Mouse (Mus musculus) kidney, postnatal 25 days (tissue): ENCODE data around the gene Hist1h4k.
A peak's percentile ranks its signal among the peaks of the same experiment; 100 is the strongest.
"Not testable (repeated sequence)": the region's sequence is repeated elsewhere in the genome, so short reads cannot be mapped to it uniquely, and the experiment has no call there.

Source experiments
- DNase-seq, 2 experiments: peaks; one replicate each; pipeline ENCODE4 v3.0.0; 2021; ENCODE audit warnings: mixed read lengths in 2 of 2

The Hist1h4k gene

DNA sequence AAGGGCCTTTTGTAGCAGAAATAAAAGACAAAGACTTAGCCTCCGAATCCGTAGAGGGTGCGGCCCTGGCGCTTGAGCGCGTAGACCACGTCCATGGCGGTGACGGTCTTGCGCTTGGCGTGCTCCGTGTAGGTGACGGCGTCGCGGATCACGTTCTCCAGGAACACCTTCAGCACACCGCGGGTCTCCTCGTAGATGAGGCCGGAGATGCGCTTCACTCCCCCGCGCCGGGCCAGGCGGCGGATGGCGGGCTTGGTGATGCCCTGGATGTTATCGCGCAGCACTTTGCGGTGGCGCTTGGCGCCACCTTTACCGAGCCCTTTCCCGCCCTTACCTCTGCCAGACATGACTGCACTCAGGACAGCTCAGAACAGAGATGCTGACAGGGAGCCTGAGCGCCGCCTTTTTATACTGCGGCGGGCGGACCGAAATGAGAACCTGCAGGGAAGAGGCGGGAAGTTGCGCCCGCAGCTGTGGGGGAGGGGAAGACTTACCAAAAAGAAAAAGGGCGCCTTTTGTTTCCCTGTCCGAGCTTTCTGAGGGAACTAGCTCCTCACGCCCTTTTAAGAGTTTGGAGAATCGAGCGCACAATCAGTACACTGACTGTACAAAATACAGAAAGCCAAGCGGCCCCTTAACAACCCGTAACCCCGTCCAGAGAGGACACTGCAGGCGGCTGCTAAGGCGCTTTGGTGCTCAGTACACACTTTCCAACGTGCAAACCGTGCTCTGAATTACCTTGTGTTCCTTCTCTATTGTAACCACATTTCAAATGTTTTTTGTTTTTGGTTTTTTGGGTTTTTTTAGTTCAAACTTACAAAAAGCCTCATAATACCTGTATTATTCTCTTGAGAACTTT is at the start of gene Hist1h4k:
TSS of gene Hist1h4k (minus strand) at position 347 of the 859 bp plus-strand sequence.
- DNase-seq, result peak; percentile 83 to 91

DNA sequence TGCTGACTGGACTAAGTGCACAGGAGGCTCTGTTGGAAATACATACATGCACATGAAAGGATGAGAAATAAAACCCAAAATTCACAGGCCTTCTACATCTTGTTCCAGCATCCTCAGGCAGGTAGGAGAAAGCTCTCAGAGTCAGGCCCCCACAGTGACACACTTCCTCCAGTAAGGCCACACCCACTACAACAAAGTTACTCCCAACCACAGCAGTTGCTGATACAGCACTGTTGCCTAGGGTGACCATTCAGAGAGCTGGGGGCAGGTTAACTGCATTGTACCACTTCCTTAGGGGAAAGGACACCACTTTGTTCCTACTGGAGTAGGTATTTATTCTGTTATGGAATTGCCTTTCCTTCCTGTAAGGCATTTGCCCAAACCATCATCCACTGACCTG is 46.9 kb upstream of the Hist1h4k start:
- DNase-seq, result not testable (repeated sequence)

GRCm38 (mm10) chr13:21795584-21795983 is 45.3 kb upstream of the Hist1h4k start:
- no peak for DNase-seq

DNA sequence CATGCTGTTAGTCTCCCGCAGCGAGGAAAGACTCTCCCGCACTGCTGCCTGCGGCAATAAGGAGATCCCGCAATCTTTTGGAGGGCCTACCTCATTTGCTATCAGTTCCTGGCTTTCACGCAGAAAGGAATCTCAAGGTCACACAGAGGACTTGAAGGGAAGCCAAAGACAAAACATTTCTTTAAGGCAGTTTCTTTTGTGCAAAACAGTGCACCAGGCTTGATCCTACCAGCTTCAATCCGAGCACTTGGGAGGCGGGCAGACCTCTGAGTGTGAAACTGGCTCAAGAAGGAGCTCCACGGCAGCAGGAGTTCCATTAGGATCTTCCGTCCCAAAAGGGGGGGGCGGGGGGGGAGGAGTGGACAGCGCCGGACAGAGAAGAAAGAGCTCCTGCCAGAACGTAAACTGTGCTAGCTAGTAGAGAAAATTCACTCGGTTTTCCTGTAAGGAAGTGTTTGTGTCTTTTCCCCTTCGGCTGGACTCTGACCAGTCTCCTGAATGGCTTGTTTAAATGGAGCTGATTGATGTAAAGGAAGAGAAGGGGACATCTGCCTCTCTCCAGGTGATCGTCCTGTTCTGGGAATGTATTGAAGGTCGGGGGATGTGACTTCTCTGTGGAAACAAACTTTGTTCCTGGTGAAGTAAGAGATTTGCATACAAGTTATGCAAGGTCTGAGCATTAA is 40.4 kb upstream of the Hist1h4k start:
- no peak for DNase-seq

- no peak for DNase-seq
Measured at GRCm38 (mm10) chr13:21789925-21790324, 39.6 kb upstream of the Hist1h4k start.

DNA sequence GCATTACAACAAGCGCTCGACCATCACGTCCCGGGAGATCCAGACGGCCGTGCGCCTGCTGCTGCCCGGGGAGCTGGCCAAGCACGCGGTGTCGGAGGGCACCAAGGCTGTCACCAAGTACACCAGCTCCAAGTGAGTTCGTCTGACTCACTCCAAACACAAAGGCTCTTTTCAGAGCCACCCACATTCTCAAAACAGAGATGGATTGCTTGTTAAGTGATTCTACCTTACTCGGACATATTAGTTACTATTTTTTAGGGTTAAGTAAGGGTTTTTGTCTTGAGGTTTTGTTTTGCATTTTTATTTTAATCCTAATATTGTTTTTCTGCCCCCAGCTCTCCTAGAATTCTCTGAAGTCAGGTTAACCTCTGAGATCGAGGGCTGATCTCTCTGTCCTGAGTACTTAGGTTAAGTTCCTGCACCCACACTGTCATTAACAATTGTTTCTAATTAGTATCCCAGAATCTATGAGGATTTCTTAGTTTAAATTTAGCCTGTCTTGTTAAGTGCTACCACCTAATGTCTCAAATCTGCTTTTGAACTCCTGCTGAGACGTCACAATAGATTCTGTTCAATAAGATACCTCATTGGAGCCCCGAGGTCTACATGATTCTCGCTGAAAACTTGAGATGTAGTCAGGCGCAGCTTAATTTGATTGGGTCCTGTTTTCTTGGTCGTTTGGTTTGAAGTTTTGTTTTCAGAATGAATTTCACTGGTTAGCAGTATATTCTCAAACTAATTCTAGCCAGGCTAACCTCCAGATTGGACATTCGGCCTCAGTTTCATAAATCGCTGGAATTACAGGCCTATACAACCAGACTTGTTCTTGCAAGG is 37.7 kb upstream of the Hist1h4k start:
- DNase-seq, result no peak

GRCm38 (mm10) chr13:21786899-21787629 is 36.8 kb upstream of the Hist1h4k start, which contains the start of the genes Hist1h2an and Hist1h2bp:
TSS of gene Hist1h2an (minus strand) at chr13:21787218.
TSS of gene Hist1h2bp (plus strand) at chr13:21787461.
- DNase-seq, result peak; percentile 88 to 90

DNA sequence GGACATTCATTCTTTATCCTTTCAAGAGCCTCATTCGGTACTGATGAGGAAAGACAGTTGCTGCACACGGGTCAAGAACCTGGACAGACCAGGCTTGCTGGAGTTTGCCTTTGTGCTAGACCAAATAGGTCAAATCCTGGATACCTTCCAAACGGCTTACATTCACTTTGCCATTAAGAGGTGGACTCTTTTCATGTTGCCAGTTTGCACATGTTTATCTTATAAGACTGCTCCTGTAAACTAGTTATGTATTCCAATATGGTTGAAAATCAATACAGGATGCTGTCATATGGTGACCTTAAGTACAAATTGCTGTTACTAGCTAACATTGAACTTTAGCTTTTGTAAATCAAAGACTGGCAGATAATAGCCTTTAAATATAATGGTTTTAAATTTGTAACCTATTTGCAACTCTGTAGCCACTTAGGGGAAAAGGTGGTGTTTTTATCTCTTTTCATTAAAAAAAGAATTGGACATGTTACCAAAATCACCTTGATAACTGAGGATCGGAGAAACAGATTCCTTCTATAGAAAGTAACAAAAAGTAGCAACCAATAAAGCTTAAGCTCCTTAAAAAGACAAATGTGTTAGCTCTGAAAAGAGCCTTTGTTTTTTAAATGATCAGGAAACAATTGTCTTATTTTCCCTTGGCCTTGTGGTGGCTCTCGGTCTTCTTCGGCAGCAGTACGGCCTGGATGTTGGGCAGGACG is 36.0 kb upstream of the Hist1h4k start:
- no peak for DNase-seq

DNA sequence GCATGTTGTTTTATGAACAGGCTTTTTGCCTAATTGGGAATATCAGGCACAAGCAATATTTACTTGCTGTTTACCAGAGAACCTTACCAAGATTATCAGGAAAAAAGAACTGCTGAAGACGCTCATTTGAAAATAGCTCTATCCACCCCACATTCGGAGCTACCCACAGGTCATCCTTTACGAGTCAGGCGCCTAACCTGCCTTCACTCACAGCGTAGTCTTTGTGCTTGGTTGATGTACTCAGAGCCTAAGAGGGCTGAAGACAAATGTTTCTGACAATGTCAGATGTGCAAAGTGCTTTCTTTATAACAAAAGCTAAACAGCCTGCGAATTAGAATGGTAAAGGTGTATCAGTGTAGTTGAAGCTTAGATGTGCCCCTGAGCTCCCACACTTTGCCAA is 34.0 kb upstream of the Hist1h4k start:
- DNase-seq, result no peak

- DNase-seq, result peak in 1 of 2 experiments; percentile 13
Measured at GRCm38 (mm10) chr13:21783734-21784161, 33.4 kb upstream of the Hist1h4k start.

DNA sequence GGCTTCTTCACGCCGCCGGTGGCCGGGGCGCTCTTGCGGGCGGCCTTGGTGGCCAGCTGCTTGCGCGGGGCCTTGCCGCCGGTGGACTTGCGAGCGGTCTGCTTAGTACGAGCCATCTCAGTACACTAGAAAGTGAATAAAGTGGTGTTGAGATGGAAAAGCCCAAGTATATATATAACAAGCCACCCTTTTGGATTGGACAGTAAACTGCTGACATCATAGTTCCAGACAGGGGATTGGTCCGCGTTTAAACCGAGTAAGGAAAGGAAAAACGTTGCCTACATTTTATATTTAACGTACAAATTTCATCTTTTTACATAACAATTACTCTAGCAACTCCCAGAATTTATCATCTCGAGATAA is 32.9 kb upstream of the Hist1h4k start, which contains the start of gene Hist1h3i:
TSS of gene Hist1h3i (minus strand) at position 116 of the 363 bp plus-strand sequence.
- peak; percentile 52 to 65 for DNase-seq

DNA sequence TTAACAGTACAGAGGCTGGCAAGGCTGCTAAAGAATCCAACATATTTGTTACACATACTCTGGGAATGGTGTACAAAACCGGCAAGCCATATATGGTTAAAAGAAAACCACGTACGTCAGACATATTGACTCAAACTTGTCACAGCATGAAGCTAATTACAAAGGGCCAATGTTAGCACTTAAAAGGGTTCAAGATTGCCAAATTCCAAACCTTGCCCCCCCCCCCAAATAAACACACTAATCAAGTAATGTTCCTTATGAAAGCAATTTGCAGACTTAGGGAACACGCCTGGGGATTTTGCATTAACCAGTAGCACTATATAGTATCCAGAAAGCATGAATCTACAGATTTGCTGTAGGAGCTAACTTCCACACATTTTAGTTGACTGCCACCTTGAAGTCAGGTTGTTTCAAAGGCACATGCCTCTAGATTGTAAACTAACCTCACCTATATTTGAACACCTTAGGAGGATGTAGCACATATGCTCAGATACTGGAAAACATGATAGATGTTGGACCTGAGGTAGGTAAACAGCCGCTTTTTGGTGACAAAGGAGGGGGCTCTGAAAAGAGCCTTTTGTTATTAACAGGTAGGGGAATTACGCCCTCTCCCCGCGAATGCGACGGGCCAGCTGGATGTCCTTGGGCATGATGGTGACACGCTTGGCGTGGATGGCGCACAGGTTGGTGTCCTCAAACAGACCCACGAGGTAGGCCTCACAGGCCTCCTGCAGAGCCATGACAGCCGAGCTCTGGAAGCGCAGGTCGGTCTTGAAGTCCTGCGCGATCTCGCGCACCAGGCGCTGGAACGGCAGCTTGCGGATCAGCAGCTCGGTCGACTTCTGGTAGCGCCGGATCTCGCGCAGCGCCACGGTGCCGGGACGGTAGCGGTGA is 32.3 kb upstream of the Hist1h4k start:
- DNase-seq, result not testable (repeated sequence)

GRCm38 (mm10) chr13:21781639-21782038 is 31.3 kb upstream of the Hist1h4k start:
- no peak for DNase-seq

DNA sequence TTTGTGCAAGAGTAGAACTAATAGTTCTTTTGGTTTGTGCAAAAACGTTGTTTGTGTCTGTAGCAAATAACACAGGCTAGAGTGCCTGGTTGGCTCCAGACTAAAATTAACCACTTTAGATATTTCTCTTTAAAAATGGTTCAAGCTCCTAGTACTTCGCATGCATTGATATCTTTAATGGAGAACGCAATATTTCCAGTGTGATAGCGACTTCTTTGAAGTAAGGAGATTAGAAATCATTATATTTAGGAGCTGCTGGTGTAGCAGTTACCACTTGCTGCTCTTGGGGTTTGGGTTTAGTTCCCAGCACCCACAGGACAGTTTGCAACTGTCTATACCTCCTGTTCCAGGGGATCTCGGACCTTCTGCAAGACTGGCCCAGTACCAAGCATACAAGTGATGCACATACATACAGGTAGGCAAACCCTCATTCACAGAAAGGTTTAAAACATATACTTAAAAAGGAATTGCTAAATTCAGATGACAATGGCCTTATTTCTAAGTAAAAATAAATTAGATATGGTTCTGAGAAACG is 30.8 kb upstream of the Hist1h4k start:
- no peak for DNase-seq

DNA sequence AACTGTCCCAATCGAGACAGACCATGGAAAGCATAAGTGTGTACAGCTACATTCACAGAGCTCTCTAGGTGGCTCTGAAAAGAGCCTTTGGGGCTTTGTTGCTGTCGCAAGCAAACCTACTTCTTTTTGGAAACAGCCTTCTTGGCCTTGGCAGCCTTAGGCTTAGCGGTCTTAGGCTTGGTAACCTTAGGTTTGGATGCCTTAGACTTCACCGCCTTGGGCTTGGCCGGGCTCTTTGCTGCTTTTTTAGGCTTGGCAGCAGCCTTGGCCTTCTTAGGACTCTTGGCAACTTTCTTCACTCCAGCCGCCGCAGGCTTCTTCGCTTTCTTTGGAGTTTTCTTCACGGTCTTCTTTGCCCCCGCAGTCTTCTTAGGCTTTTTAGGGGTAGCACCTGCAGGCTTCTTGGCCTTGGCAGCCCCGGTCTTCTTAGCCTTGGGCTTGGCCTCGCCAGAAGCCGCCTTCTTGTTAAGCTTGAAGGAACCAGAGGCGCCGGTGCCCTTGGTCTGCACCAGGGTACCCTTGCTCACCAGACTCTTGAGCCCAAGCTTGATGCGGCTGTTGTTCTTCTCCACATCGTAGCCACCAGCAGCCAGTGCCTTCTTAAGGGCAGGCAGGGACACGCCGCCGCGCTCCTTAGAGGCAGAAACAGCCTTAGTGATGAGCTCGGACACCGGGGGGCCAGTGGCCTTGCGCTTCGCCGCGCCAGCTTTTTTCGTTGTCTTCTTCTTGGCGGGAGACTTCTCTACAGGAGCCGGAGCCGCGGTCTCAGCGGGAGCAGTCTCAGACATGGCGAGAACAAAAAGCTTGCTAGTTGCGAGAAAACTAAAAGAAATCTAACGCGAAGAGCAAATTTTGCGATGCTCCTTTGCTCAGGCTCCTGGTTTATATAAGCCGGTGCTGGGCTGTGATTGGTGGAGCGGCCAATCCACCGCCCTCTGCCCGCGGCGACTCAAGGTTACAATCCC is 29.7 kb upstream of the Hist1h4k start, which contains the start of gene Hist1h1b:
TSS of gene Hist1h1b (minus strand) at position 859 of the 965 bp plus-strand sequence.
- peak; percentile 39 to 65 for DNase-seq

DNA sequence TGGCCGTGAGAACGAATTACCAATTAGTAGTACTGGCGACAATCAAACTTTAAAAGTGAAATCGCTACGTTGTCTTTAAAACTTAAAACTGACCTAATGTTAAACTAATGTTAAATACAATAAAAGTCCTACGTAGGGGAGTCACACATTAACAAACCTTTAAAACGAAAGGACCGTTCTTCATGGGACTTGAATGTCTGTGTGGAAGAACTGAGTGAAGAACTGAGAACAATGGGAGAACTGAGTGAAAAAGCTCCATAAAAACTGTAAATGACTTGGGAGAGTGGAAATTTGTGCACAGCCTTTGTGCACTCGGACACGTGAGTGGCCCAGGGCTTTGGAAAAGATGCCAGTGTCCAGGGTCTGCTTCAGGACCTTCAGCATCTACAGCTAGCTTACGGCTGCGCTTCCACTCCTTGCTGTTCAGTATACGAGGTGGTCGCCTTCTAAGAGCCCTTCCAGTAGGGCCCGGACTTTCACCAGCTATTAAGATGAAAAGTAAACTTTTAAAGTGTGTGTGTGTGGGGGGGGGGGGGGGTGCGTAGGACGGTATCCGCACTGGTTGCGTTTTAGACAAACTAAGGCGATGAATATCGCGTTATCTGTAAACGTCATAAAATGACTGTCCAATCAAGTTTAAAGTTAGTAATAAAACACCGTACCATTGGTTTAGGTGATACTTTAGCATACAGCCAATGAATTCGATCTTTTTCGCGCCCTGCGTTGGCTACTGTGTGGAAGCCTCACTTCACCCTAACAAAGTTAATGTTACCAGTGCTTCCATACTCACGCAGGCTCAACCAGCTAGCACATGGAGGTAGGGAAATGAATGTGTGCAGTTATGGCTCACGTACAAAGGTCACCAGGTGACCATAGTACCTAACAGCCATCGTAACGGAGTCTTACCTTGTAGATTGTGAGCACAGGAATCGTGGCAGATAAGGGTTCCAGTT is 28.8 kb upstream of the Hist1h4k start:
- peak; percentile 74 to 84 for DNase-seq

DNA sequence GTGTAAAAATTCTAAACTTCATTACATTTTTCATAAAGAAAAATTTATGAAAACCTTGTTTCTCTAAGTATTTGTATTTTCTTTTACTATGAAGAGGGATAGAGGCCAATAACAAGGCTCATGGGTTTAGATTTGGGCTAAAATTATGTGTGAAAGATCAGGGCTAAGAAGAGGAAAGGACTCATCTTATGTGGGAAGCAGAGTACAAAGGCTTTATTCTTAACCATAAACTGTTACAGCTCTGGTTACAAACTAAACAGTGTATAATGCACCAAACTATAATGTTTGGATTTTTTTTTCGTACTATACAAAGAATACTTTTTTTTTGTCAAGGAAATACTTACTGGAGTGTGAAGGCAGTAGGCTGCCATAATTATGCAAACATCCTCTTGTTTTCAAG is 5.4 kb upstream of the Hist1h4k start:
- DNase-seq, result no peak
